Mouse (Mus musculus) lung, embryonic 14.5 days (tissue): Measurements from ENCODE around the gene 2700049A03Rik. TPM values are rescaled to one million over a fixed set of nuclear protein-coding genes. Genes with fewer than 3 reads are reported as not detected.

ENCODE experiments used
- ATAC-seq: fragments of 200-750 bp; cut with Nextera tagmentation; 2 replicates; pipeline ENCODE4 v1.8.0; 2017; ENCODE audit warnings: mild to moderate bottlenecking, moderate TSS enrichment, moderate library complexity; ENCODE audit not compliant: insufficient read depth
- DNase-seq: peaks from one replicate; pipeline ENCODE4 v3.0.0-alpha.2; 2015
- H3K27ac ChIP-seq: fragments of 300-500 bp; sonication (generic); 2 replicates; pipeline ENCODE4 v1.5.1; 2014; ENCODE audit warnings: low read depth, mild to moderate bottlenecking, moderate library complexity
- H3K27me3 ChIP-seq: fragments of 300-500 bp; sonication (generic); 2 replicates; pipeline ENCODE4 v1.6.1; 2014; ENCODE audit warnings: low read length, control low read depth; ENCODE audit not compliant: insufficient read depth
- H3K36me3 ChIP-seq: fragments of 300-500 bp; sonication (generic); 2 replicates; pipeline ENCODE4 v1.6.1; 2014; ENCODE audit warnings: control low read depth; ENCODE audit not compliant: insufficient read depth
- H3K4me1 ChIP-seq: fragments of 300-500 bp; sonication (generic); 2 replicates; pipeline ENCODE4 v1.6.1; 2014; ENCODE audit warnings: antibody characterized with exemption, control low read depth; ENCODE audit not compliant: insufficient read depth
- H3K4me2 ChIP-seq: fragments of 300-500 bp; sonication (generic); 2 replicates; pipeline ENCODE4 v1.6.1; 2014; ENCODE audit warnings: mild to moderate bottlenecking
- H3K4me3 ChIP-seq: fragments of 300-500 bp; sonication (generic); 2 replicates; pipeline ENCODE4 v1.5.1; 2014; ENCODE audit warnings: low read depth, low read length
- H3K9ac ChIP-seq: fragments of 300-500 bp; sonication (generic); 2 replicates; pipeline ENCODE4 v1.6.1; 2014
- H3K9me3 ChIP-seq: fragments of 300-500 bp; sonication (generic); 2 replicates; pipeline ENCODE4 v1.6.1; 2016; ENCODE audit warnings: low read depth, low read length, control low read depth
- CTCF ChIP-seq: IDR thresholded peaks from 2 replicates; pipeline ENCODE4 v1.5.1; 2016; ENCODE audit warnings: antibody characterized with exemption, low read depth
- WGBS: fragments of 180-500 bp; shearing (Covaris S2); extraction: QIAGEN DNeasy Blood & Tissue Kit; methylation state at CpG from one replicate; pipeline ENCODE4 v1.1.7; 2014; 5-methylcytosine and 5-hydroxymethylcytosine counted together
- polyA plus RNA-seq: library from polyadenylated mRNA; unstranded; fragments of >200 nt; fragmentation: Nextera tagmentation; extraction: Ambion mirVana; gene quantifications from 2 replicates; pipeline ENCODE4 v1.2.1, GENCODE M21; 2014

The 2700049A03Rik gene
- polyA plus RNA-seq, 1 experiment from 2014 or later = 13.6 TPM

- WGBS = 79% methylated on average over 12 of the region's 12 CpGs
- no peak for DNase-seq
- Histone ChIP-seq H3K4me1 (no peaks in the 10 kb centered on the region), H3K4me2 (no peak overlapping the region), H3K9me3 (peaks cover 4% of the 10 kb centered on the region; the same call in 1 of the 2 replicates), H3K27ac (no peak overlapping the region), H3K9ac (no peak overlapping the region), H3K4me3 (no peak overlapping the region), H3K27me3 (no peaks in the 10 kb centered on the region), H3K36me3 (no peaks in the 10 kb centered on the region)
- no peak for ATAC-seq
- TF ChIP-seq CTCF = no peak
These were observed 143.0 kb downstream of the 2700049A03Rik start for GRCm38 (mm10) chr12:71279521-71280262.

GRCm38 (mm10) chr12:71281201-71281768 is 144.6 kb downstream of the 2700049A03Rik start:
- Histone ChIP-seq H3K9me3 (peaks cover 4% of the 10 kb centered on the region; the same call in 1 of the 2 replicates), H3K4me1 (no peaks in the 10 kb centered on the region), H3K27ac (no peak overlapping the region), H3K9ac (no peak overlapping the region), H3K27me3 (no peaks in the 10 kb centered on the region), H3K4me2 (no peak overlapping the region), H3K4me3 (no peak overlapping the region), H3K36me3 (no peaks in the 10 kb centered on the region)
- 74% methylated on average over 12 of the region's 12 CpGs for WGBS
- DNase-seq = no peak
- ATAC-seq = no peak
- no peak for TF ChIP-seq CTCF

- no peak for ATAC-seq
- H3K4me3 ChIP-seq = no peak overlapping the region
- no peak overlapping the region for H3K9ac ChIP-seq
- no peaks in the 10 kb centered on the region for H3K4me1 ChIP-seq
- no peak overlapping the region for H3K27ac ChIP-seq
- no peaks in the 10 kb centered on the region for H3K36me3 ChIP-seq
- no peak for TF ChIP-seq CTCF
- peaks cover 4% of the 10 kb centered on the region; the same call in 1 of the 2 replicates for H3K9me3 ChIP-seq
- no peaks in the 10 kb centered on the region for H3K27me3 ChIP-seq
- no peak overlapping the region for H3K4me2 ChIP-seq
- DNase-seq = no peak
These were observed 148.8 kb downstream of the 2700049A03Rik start for GRCm38 (mm10) chr12:71285399-71285798.

- no peak for TF ChIP-seq CTCF
- H3K4me2 ChIP-seq = no peak overlapping the region
- no peaks in the 10 kb centered on the region for H3K27me3 ChIP-seq
- H3K9ac ChIP-seq = no peak overlapping the region
- no peaks in the 10 kb centered on the region for H3K9me3 ChIP-seq
- H3K4me1 ChIP-seq = no peaks in the 10 kb centered on the region
- WGBS = 63% methylated on average over 2 of the region's 2 CpGs
- no peak overlapping the region for H3K27ac ChIP-seq
- no peaks in the 10 kb centered on the region for H3K36me3 ChIP-seq
- no peak overlapping the region for H3K4me3 ChIP-seq
- DNase-seq = no peak
- ATAC-seq = no peak
These were observed 153.8 kb downstream of the 2700049A03Rik start for GRCm38 (mm10) chr12:71290460-71290859.

Other genes starting within 250 kb of the 2700049A03Rik start
- 232 and 257 TPM in 2 replicates for gene Actr10, start 199.0 kb upstream of the 2700049A03Rik start, polyA plus RNA-seq
- 621 and 650 TPM in 2 replicates for gene Psma3, start 162.2 kb upstream of the 2700049A03Rik start, polyA plus RNA-seq
- gene Arid4a, start 120.9 kb upstream of the 2700049A03Rik start, polyA plus RNA-seq = 35.9 and 37.2 TPM in 2 replicates
- 0.37 TPM in 1 of 2 replicates, not detected in the other for gene Tomm20l, start 25.4 kb upstream of the 2700049A03Rik start, polyA plus RNA-seq
- gene Timm9, start 164 bp upstream of the 2700049A03Rik start, polyA plus RNA-seq = 80.2 and 84.8 TPM in 2 replicates
- 9.0 and 10.4 TPM in 2 replicates for gene Dact1, start 173.0 kb downstream of the 2700049A03Rik start, polyA plus RNA-seq